Mouse (Mus musculus) hindbrain, embryonic 12.5 days (tissue): ENCODE measurements around the gene Il17f. TPM values are rescaled to one million over a fixed set of nuclear protein-coding genes. Genes with fewer than 3 reads are reported as not detected.
"Not testable (repeated sequence)": the region's sequence is repeated elsewhere in the genome, so short reads cannot be mapped to it uniquely, and the experiment has no call there.

ENCODE experiments used
- ATAC-seq: fragments of 200-750 bp; cut with Nextera tagmentation; 2 replicates; pipeline ENCODE4 v1.8.0; 2017; ENCODE audit warnings: moderate TSS enrichment; ENCODE audit not compliant: low FRiP score
- H3K27ac ChIP-seq: fragments of 300-500 bp; sonication (generic); 2 replicates; pipeline ENCODE4 v1.5.1; 2016; ENCODE audit warnings: mild to moderate bottlenecking
- H3K27me3 ChIP-seq: fragments of 300-500 bp; sonication (generic); 2 replicates; pipeline ENCODE4 v1.6.1; 2016; ENCODE audit warnings: mild to moderate bottlenecking
- H3K36me3 ChIP-seq: fragments of 300-500 bp; sonication (generic); 2 replicates; pipeline ENCODE4 v1.6.1; 2016; ENCODE audit warnings: mild to moderate bottlenecking
- H3K4me1 ChIP-seq: fragments of 300-500 bp; sonication (generic); 2 replicates; pipeline ENCODE4 v1.6.1; 2016
- H3K4me2 ChIP-seq: fragments of 300-500 bp; sonication (generic); replicated peaks from 2 replicates; pipeline ENCODE4 v1.6.1; 2016; ENCODE audit warnings: mild to moderate bottlenecking
- H3K4me3 ChIP-seq: fragments of 300-500 bp; sonication (generic); 2 replicates; pipeline ENCODE4 v1.5.1; 2016; ENCODE audit warnings: mild to moderate bottlenecking
- H3K9ac ChIP-seq: fragments of 300-500 bp; sonication (generic); 2 replicates; pipeline ENCODE4 v1.6.1; 2016; ENCODE audit warnings: mild to moderate bottlenecking, moderate library complexity
- H3K9me3 ChIP-seq: fragments of 300-500 bp; sonication (generic); replicated peaks from 2 replicates; pipeline ENCODE4 v1.6.1; 2016; ENCODE audit warnings: mild to moderate bottlenecking
- WGBS: fragments of 180-500 bp; shearing (Covaris S2); methylation state at CpG from one replicate; pipeline ENCODE4 v1.1.7; 2016; 5-methylcytosine and 5-hydroxymethylcytosine counted together
- polyA plus RNA-seq: library from polyadenylated mRNA; unstranded; fragments of >200 nt; fragmentation: Nextera tagmentation; extraction: Ambion mirVana; gene quantifications from 2 replicates; pipeline ENCODE4 v1.2.1, GENCODE M21; 2016

Il17f gene
- 0.37 TPM in 1 of 2 replicates, not detected in the other for polyA plus RNA-seq

DNA sequence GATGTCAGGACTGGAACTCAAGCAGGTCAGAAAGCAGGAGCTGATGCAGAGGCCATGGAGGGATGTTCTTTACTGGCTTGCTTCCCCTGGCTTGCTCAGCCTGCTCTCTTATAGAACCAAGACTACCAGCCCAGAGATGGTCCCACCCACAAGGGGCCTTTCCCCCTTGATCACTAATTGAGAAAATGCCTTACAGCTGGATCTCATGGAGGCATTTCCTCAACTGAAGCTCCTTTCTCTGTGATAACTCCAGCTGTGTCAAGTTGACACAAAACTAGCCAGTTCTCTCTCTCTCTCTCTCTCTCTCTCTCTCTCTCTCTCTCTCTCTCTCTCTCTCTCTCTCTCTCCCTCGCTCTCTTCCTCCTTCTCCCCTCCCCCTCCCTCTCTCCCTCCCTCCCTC, at the start of gene Il17f:
Il17f (minus strand) TSS at position 101 of the 400 bp plus-strand sequence.
- WGBS, result 100% methylated on average over 1 of the region's 1 CpGs
- not testable (repeated sequence) for H3K36me3 ChIP-seq, H3K4me2 ChIP-seq, ATAC-seq, H3K27me3 ChIP-seq, H3K9me3 ChIP-seq, H3K9ac ChIP-seq, H3K4me1 ChIP-seq, H3K27ac ChIP-seq, H3K4me3 ChIP-seq

DNA sequence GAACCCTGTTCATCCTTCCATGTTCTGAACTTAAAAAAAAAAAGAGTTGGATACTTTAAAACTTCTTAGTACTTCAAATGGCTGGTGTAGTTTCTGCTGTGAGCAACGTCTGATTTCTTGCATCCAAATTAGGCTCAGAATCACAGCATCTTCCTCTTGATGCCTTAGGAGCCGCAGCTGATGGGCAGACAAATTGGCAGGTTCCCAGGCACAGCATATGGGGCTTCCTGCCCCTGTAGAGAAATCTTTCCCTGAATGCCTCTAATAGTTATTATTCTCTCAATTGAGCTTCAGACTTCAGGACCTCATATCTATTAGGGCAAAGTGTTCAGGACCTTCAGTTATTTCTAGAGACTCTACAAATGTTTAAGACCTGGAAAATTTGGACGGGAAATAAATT, 49.5 kb upstream of the Il17f start:
- Histone ChIP-seq H3K4me2 (no peak overlapping the region), H3K4me3 (no peak overlapping the region), H3K27me3 (no peaks in the 10 kb centered on the region), H3K4me1 (no peaks in the 10 kb centered on the region), H3K36me3 (no peaks in the 10 kb centered on the region), H3K27ac (no peak overlapping the region), H3K9ac (no peak overlapping the region), H3K9me3 (no peaks in the 10 kb centered on the region)
- no peak for ATAC-seq
- 83% methylated on average over 3 of the region's 3 CpGs for WGBS

DNA sequence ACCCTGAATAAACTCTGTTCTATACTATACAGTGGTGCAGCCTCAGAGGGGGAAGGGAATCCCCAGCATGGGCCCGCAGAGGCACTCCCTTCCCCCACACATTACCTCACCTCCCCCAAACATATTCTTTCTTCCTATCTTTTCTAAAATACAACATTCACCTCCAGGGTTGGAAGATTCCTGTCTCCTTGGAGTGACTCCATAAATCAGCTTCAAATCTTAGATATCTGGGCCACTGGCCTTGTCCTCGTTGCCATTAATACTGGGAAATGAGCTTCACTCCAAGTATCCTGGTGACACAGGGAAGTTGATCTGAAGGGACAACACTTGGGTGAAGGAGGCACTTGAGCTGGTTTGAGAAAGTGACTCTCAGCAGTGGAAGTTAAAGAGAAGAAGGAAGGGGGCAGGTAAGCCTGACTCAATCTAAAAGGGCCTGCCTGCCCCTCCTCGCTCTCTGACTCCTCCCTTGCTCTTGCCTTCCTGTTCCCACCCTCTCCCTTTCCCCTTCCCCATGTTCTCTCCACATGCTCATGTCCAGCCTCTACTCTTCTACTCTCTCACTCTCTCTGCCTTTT, 46.2 kb upstream of the Il17f start:
- Histone ChIP-seq H3K9me3 (no peaks in the 10 kb centered on the region), H3K36me3 (no peaks in the 10 kb centered on the region), H3K27me3 (no peaks in the 10 kb centered on the region), H3K27ac (no peak overlapping the region), H3K4me1 (no peaks in the 10 kb centered on the region), H3K4me2 (no peak overlapping the region), H3K9ac (no peak overlapping the region), H3K4me3 (no peak overlapping the region)
- no peak for ATAC-seq
- 73% methylated on average over 3 of the region's 3 CpGs for WGBS

- WGBS, result 83% methylated on average over 3 of the region's 4 CpGs
Observed at GRCm38 (mm10) chr1:20833141-20833511, 42.7 kb upstream of the Il17f start.

DNA sequence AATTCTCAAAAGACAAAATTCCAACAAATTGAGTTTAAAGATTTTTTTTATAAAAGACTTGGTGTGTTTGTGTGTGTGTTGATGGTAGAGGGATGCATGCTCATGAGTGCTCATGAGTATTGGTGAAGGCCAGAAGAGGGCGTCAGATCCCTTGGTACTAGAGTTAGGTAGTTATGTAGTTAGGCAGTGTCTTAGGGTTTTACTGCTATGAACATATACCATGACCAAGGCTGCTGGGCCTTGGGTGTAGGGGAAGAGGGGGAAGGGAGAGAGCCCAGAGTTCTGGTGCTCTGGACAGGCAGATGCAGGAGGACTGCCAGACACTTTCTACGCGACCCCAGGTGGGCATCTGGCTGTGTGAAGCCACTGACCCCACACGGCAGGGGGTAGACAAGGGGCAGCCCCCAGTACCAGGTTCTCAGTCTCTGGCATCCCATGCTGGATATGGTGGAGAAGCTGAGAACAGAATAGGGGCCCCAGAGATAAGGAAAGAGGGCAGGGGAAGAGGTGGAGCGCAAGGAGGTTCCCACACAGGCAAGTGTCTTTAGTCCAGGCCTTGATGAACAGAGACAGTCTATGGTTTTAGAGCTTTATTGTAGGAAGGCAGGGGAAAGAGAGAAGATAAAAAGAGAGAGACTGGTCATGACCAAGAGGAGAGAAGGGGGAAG, 42.2 kb upstream of the Il17f start:
- no peak for ATAC-seq
- H3K36me3 ChIP-seq, result no peaks in the 10 kb centered on the region
- no peak overlapping the region for H3K9ac ChIP-seq
- H3K27ac ChIP-seq, result no peak overlapping the region
- 78% methylated on average over 5 of the region's 5 CpGs for WGBS
- H3K9me3 ChIP-seq, result no peaks in the 10 kb centered on the region
- H3K4me3 ChIP-seq, result no peak overlapping the region
- no peak overlapping the region for H3K4me2 ChIP-seq
- H3K4me1 ChIP-seq, result no peaks in the 10 kb centered on the region
- no peaks in the 10 kb centered on the region for H3K27me3 ChIP-seq

More at GRCm38 (mm10) chr1:20833141-20833511, 42.7 kb upstream of the Il17f start:
- no peaks in the 10 kb centered on the region for H3K36me3 ChIP-seq
- H3K4me1 ChIP-seq, result no peaks in the 10 kb centered on the region
- no peak overlapping the region for H3K27ac ChIP-seq
- H3K4me2 ChIP-seq, result no peak overlapping the region
- ATAC-seq, result no peak
- H3K27me3 ChIP-seq, result no peaks in the 10 kb centered on the region
- no peak overlapping the region for H3K9ac ChIP-seq
- H3K4me3 ChIP-seq, result no peak overlapping the region
- no peaks in the 10 kb centered on the region for H3K9me3 ChIP-seq

- Histone ChIP-seq H3K4me3 (no peak overlapping the region), H3K4me2 (no peak overlapping the region), H3K9ac (no peak overlapping the region), H3K36me3 (no peaks in the 10 kb centered on the region), H3K27ac (no peak overlapping the region), H3K4me1 (no peaks in the 10 kb centered on the region), H3K27me3 (no peaks in the 10 kb centered on the region), H3K9me3 (0 out of 2 replicates have a peak, but pooled peaks cover 3% of the 10 kb centered on the region)
- 74% methylated on average over 1 of the region's 1 CpGs for WGBS
- ATAC-seq, result no peak
Observed at GRCm38 (mm10) chr1:20830546-20830945, 40.1 kb upstream of the Il17f start.

- WGBS, result 93% methylated on average over 2 of the region's 2 CpGs
Observed at GRCm38 (mm10) chr1:20828061-20828460, 37.6 kb upstream of the Il17f start.

DNA sequence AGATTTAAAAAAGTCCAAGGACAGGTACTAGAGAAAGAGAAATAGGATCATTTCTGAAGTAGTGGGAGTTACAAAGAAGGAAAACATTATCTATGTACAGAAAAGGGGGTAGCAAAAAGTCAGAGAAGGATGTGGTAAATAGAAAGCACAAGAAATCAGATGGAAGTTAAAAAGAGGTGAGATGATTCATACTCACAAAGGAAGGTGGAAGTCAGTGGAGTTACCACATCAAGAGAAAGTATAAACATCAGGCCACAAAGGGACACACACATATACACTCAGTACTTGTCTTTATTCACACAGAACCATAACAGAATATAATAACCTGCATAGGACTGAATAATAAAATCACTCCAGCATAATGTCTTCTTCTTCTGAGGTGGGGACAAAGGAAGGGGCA, 34.6 kb upstream of the Il17f start:
- no peak overlapping the region for H3K4me2 ChIP-seq
- 0 out of 2 replicates have a peak, but pooled peaks cover 3% of the 10 kb centered on the region for H3K9me3 ChIP-seq
- H3K9ac ChIP-seq, result no peak overlapping the region
- no peaks in the 10 kb centered on the region for H3K4me1 ChIP-seq
- no peak overlapping the region for H3K27ac ChIP-seq
- no peaks in the 10 kb centered on the region for H3K27me3 ChIP-seq
- H3K4me3 ChIP-seq, result no peak overlapping the region
- no peaks in the 10 kb centered on the region for H3K36me3 ChIP-seq
- ATAC-seq, result no peak

More at GRCm38 (mm10) chr1:20828061-20828460, 37.6 kb upstream of the Il17f start:
- Histone ChIP-seq H3K36me3 (no peaks in the 10 kb centered on the region), H3K4me3 (no peak overlapping the region), H3K9me3 (0 out of 2 replicates have a peak, but pooled peaks cover 3% of the 10 kb centered on the region), H3K27me3 (no peaks in the 10 kb centered on the region), H3K4me2 (no peak overlapping the region), H3K9ac (no peak overlapping the region), H3K27ac (no peak overlapping the region), H3K4me1 (no peaks in the 10 kb centered on the region)
- no peak for ATAC-seq

GRCm38 (mm10) chr1:20823906-20824305, 33.5 kb upstream of the Il17f start:
- no peak overlapping the region for H3K4me3 ChIP-seq
- no peaks in the 10 kb centered on the region for H3K27me3 ChIP-seq
- H3K4me2 ChIP-seq, result no peak overlapping the region
- no peak for ATAC-seq
- H3K9ac ChIP-seq, result no peak overlapping the region
- 68% methylated on average over 2 of the region's 2 CpGs for WGBS
- H3K9me3 ChIP-seq, result 0 out of 2 replicates have a peak, but pooled peaks cover 3% of the 10 kb centered on the region
- peaks cover 2% of the 10 kb centered on the region; the same call in 1 of the 2 replicates for H3K4me1 ChIP-seq
- H3K36me3 ChIP-seq, result no peaks in the 10 kb centered on the region
- no peak overlapping the region for H3K27ac ChIP-seq

GRCm38 (mm10) chr1:20823471-20823870, 33.1 kb upstream of the Il17f start:
- WGBS, result 49% methylated on average over 4 of the region's 4 CpGs
- H3K4me1 ChIP-seq, result peaks cover 6% of the 10 kb centered on the region; the same call in 1 of the 2 replicates
- H3K36me3 ChIP-seq, result no peaks in the 10 kb centered on the region
- H3K27me3 ChIP-seq, result no peaks in the 10 kb centered on the region
- 0 out of 2 replicates have a peak, but pooled peaks cover 3% of the 10 kb centered on the region for H3K9me3 ChIP-seq
- H3K27ac ChIP-seq, result no peak overlapping the region
- ATAC-seq, result no peak
- H3K4me2 ChIP-seq, result no peak overlapping the region
- H3K4me3 ChIP-seq, result no peak overlapping the region
- H3K9ac ChIP-seq, result no peak overlapping the region

DNA sequence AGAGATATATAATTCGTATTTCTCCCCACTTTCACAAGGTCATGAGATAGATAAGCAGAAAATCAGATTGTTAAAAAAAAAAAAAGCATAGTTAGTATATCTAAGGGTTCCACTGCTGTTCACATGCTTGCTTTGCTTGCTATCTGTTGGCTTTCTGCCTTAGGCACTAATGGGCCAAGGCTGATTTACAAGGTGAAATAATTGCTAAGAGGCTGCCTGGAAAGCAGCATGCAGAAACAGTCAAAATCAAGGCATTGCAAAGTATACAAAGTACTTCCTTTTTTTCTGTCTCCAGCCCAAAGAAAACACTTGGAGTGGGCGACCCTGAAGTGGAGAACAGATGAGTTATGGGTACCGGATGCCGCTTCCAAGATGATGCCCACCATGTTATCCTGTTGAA, 30.5 kb upstream of the Il17f start:
- Histone ChIP-seq H3K9me3 (no peaks in the 10 kb centered on the region), H3K36me3 (peaks cover 14% of the 10 kb centered on the region), H3K27me3 (no peaks in the 10 kb centered on the region), H3K4me3 (no peak overlapping the region), H3K9ac (no peak overlapping the region), H3K27ac (no peak overlapping the region), H3K4me2 (no peak overlapping the region), H3K4me1 (peaks cover 10% of the 10 kb centered on the region)
- WGBS, result 91% methylated on average over 4 of the region's 4 CpGs
- no peak for ATAC-seq

- H3K27me3 ChIP-seq, result no peaks in the 10 kb centered on the region
- H3K9ac ChIP-seq, result peak within 1 kb of the TSS; percentile 65
- WGBS, result under 1% methylated on average over 52 of the region's 52 CpGs
- H3K4me1 ChIP-seq, result peaks cover 10% of the 10 kb centered on the region
- peak within 1 kb of the TSS; percentile 80 for H3K4me2 ChIP-seq
- peaks cover 23% of the 10 kb centered on the region for H3K36me3 ChIP-seq
- H3K9me3 ChIP-seq, result no peaks in the 10 kb centered on the region
- ATAC-seq, result peak; percentile 100
- peak within 1 kb of the TSS; percentile 69 for H3K4me3 ChIP-seq
- H3K27ac ChIP-seq, result no peak within 1 kb of the TSS
Observed at GRCm38 (mm10) chr1:20819771-20820605, 29.6 kb upstream of the Il17f start, which contains the start of gene Mcm3. TSS of gene Mcm3 (minus strand) at chr1:20820312.
